Mouse (Mus musculus): ENCODE measurements around the gene Cpa3. TPM values are rescaled to one million over a fixed set of nuclear protein-coding genes. Genes with fewer than 3 reads are reported as not detected.

Cpa3 gene
- 5.6 and 5.9 TPM in 2 replicates for polyA plus RNA-seq (2015; fragmentation: Nextera tagmentation; extraction: Ambion mirVana)

DNA sequence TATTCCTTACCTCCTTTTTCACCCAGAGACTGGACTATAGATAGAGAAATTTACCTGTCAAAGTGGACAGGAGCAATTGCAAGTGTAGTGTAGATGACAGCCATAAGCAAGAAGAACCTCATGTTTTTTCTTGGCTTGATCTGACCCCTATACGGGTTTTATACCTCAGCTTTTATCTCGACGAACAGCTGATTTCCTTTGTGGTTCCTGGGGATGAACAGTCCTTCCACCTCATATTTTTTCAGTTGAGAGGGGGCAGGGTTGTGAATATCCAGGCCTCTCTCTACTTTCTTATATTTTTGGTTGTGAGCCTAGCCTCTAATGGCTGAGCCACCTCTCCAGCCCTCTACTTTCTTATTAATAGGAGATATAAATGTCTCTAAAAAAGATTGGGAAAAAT is at the start of gene Cpa3:
Gene Cpa3, minus strand, starts transcription at position 132 of the 400 bp plus-strand sequence.
- no peak within 1 kb of the TSS for H3K4me2 ChIP-seq (replicated peaks; ENCODE audit: low read depth, low read length)
- H3K27me3 ChIP-seq (replicated peaks; ENCODE audit: insufficient read depth, low read length), result no peaks in the 10 kb centered on the region
- TF ChIP-seq CTCF (IDR thresholded peaks at IDR 0.05), result no peak
- TF ChIP-seq EP300 (IDR thresholded peaks at IDR 0.05), result no peak
- H3K9me3 ChIP-seq (ENCODE audit: low read length), result no peaks in the 10 kb centered on the region
- no peak within 1 kb of the TSS for H3K9ac ChIP-seq (replicated peaks; ENCODE audit: low read depth)
- 70% methylated on average over 3 of the region's 3 CpGs for WGBS
- ATAC-seq (no peak), DNase-seq (ENCODE audit: low spot score) (no peak)
- H3K27ac ChIP-seq (ENCODE audit: low read length), result no peak within 1 kb of the TSS
- H3K4me3 ChIP-seq (ENCODE audit: low read depth, low read length), result no peak within 1 kb of the TSS
- H3K4me1 ChIP-seq (ENCODE audit: insufficient read depth, low read depth, low read length), result no peaks in the 10 kb centered on the region
- H3K36me3 ChIP-seq (ENCODE audit: insufficient read depth, low read length), result no peaks in the 10 kb centered on the region

DNA sequence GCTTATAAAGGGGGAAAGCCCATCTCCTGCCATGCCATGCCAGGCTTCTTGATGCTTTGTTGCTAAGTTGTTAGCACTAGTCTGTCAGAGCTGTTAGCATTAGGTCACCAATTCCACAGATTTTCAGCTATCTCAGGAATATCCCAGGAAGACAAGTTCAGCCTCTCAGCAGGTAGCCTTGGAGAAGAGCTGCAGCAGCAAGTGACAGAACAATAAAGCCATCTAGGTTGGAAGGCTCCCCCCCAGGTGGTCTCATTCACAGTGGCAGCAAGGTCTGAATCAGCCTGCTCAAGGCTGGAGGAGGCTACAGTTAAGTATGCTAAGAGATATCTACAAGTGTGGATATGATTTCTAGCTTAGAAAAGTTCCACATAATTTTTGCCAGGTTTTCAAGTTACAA is 49.4 kb upstream of the Cpa3 start:
- TF ChIP-seq EP300 (IDR thresholded peaks at IDR 0.05) (no peak), CTCF (IDR thresholded peaks at IDR 0.05) (no peak)
- Histone ChIP-seq H3K9ac (replicated peaks; ENCODE audit: low read depth) (no peak overlapping the region), H3K9me3 (ENCODE audit: low read length) (no peaks in the 10 kb centered on the region), H3K36me3 (ENCODE audit: insufficient read depth, low read length) (no peaks in the 10 kb centered on the region), H3K4me2 (replicated peaks; ENCODE audit: low read depth, low read length) (no peak overlapping the region), H3K27ac (ENCODE audit: low read length) (no peak overlapping the region), H3K4me3 (ENCODE audit: low read depth, low read length) (no peak overlapping the region), H3K4me1 (ENCODE audit: insufficient read depth, low read depth, low read length) (no peaks in the 10 kb centered on the region), H3K27me3 (replicated peaks; ENCODE audit: insufficient read depth, low read length) (no peaks in the 10 kb centered on the region)
- DNase-seq (ENCODE audit: low spot score) (no peak), ATAC-seq (no peak)

DNA sequence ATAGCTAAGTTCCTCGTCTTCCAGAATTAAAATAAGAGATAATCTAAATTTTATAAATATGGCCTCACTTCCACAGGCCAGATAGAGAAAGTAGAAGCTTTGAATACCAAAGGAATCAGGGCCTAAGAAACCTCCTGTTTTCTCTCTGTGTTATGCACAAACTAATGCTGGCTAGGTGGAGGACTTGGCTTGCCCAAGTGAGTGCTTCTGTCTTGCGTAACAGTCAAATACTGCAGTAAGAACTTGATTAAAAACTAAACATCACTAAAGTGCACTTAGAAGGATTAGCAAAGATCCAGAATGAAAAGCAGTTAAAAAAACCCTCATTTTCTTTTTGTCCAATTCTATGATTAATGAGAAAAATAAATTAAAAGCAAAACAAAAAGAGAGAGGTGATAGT is 46.8 kb upstream of the Cpa3 start:
- 58% methylated on average over 2 of the region's 2 CpGs for WGBS
- ATAC-seq (peak; percentile 71; the same call in 1 of the 2 replicates), DNase-seq (ENCODE audit: low spot score) (peak; percentile 73)
- no peak overlapping the region for H3K4me2 ChIP-seq (replicated peaks; ENCODE audit: low read depth, low read length)
- no peak overlapping the region for H3K4me3 ChIP-seq (ENCODE audit: low read depth, low read length)
- no peak for TF ChIP-seq EP300 (IDR thresholded peaks at IDR 0.05)
- no peak for TF ChIP-seq CTCF (IDR thresholded peaks at IDR 0.05)
- no peaks in the 10 kb centered on the region for H3K27me3 ChIP-seq (replicated peaks; ENCODE audit: insufficient read depth, low read length)
- no peaks in the 10 kb centered on the region for H3K36me3 ChIP-seq (ENCODE audit: insufficient read depth, low read length)
- H3K27ac ChIP-seq (ENCODE audit: low read length), result no peak overlapping the region
- no peak overlapping the region for H3K9ac ChIP-seq (replicated peaks; ENCODE audit: low read depth)
- no peaks in the 10 kb centered on the region for H3K4me1 ChIP-seq (ENCODE audit: insufficient read depth, low read depth, low read length)
- H3K9me3 ChIP-seq (ENCODE audit: low read length), result no peaks in the 10 kb centered on the region

DNA sequence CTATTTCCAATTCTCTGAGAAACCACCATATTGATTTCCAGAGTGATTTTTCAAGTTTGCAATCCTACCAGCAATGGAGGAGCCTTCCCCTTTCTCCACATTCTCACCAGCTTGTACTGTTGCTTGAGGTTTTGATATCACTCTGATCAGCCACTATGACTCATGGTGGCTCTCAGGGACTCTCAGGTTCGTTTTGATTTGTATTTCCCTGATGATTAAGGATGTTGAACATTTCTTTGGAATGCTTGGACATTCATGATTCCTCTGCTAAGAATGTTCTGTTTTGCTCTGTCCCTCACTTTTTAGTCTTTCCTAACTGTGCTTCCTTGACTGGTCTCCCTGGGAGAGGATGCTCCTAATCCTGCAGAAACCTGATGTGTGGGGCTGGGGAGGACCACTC is 39.8 kb upstream of the Cpa3 start:
- Histone ChIP-seq H3K9ac (replicated peaks; ENCODE audit: low read depth) (no peak overlapping the region), H3K36me3 (ENCODE audit: insufficient read depth, low read length) (no peaks in the 10 kb centered on the region), H3K27me3 (replicated peaks; ENCODE audit: insufficient read depth, low read length) (no peaks in the 10 kb centered on the region), H3K4me1 (ENCODE audit: insufficient read depth, low read depth, low read length) (no peaks in the 10 kb centered on the region), H3K27ac (ENCODE audit: low read length) (no peak overlapping the region), H3K4me2 (replicated peaks; ENCODE audit: low read depth, low read length) (no peak overlapping the region), H3K4me3 (ENCODE audit: low read depth, low read length) (no peak overlapping the region), H3K9me3 (ENCODE audit: low read length) (no peaks in the 10 kb centered on the region)
- DNase-seq (ENCODE audit: low spot score), result no peak
- TF ChIP-seq EP300 (IDR thresholded peaks at IDR 0.05) (no peak), CTCF (IDR thresholded peaks at IDR 0.05) (no peak)
- 63% methylated on average over 1 of the region's 1 CpGs for WGBS
- ATAC-seq, result no peak

DNA sequence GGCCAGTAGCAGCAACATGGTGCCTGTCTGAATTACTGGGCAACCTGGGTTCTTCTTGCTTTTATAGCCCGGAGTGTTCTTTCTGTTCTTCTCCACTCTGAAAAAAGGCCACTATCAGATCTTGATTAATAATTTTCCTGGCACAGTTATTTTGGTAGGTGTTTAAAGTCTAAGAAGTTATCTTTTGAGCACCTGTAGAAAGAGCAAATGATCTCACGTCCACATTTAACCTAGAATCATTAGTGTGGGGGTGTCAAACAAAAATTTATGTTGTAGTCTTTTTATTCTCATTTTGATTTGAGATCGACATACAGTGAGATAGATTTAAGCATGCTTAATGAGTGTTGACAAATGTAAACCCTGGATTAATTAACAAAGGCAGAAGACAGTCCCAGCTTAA is 33.7 kb upstream of the Cpa3 start, which contains the start of gene Cpb1:
Gene Cpb1, minus strand, starts transcription at position 101 of the 400 bp plus-strand sequence.
- H3K4me1 ChIP-seq (ENCODE audit: insufficient read depth, low read depth, low read length), result no peaks in the 10 kb centered on the region
- H3K4me3 ChIP-seq (ENCODE audit: low read depth, low read length), result no peak within 1 kb of the TSS
- WGBS, result 80% methylated on average over 3 of the region's 3 CpGs
- H3K9ac ChIP-seq (replicated peaks; ENCODE audit: low read depth), result no peak within 1 kb of the TSS
- H3K36me3 ChIP-seq (ENCODE audit: insufficient read depth, low read length), result no peaks in the 10 kb centered on the region
- H3K9me3 ChIP-seq (ENCODE audit: low read length), result no peaks in the 10 kb centered on the region
- no peak for DNase-seq (ENCODE audit: low spot score)
- no peak for TF ChIP-seq CTCF (IDR thresholded peaks at IDR 0.05)
- no peak for TF ChIP-seq EP300 (IDR thresholded peaks at IDR 0.05)
- H3K27ac ChIP-seq (ENCODE audit: low read length), result no peak within 1 kb of the TSS
- no peak for ATAC-seq
- H3K4me2 ChIP-seq (replicated peaks; ENCODE audit: low read depth, low read length), result no peak within 1 kb of the TSS
- H3K27me3 ChIP-seq (replicated peaks; ENCODE audit: insufficient read depth, low read length), result no peaks in the 10 kb centered on the region

DNA sequence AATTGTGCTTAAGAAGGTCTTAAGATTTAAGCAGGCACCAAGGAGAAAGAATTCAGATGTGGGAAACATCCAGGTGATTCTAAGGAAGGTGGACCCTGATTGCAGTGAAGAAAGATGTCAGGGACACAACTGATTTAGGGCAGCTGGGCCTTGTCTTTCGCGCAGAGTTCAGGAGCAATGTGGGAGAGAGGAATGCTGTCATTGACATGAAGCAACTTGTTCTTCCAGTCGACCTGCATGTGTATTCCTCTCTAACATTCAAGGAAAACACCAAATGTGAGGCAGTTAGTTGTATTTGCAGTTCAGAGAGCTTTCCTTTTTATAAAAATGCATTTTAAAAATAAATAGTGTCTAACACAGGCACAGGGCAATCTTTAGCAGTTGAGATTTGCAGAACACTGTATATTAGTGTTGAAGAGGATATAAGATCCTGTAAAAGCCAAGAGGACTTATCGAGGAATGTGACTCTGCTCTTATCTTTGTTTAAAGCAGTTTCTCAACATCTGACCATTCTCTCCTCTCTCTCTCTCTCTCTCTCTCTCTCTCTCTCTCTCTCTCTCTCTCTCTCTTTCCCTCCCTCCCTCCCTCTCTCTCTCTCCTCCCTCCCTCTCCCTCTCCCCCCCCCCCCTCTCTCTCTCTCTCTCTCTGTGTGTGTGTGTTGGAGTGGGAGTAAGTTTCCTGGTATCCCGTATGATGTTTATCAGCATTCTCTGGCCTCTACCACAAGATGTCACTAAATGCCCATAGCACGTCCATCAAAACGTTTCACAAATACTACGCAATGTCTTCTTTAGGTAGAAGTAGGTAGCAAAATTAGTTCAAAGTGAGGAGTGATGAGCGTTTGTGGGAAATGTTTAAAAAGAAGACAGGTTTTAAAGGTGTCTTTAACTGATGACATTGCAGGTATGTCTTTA is 12.8 kb upstream of the Cpa3 start:
- no peak overlapping the region for H3K27ac ChIP-seq (ENCODE audit: low read length)
- peak; percentile 74 for ATAC-seq
- peak; percentile 75 for TF ChIP-seq CTCF (IDR thresholded peaks at IDR 0.05)
- no peak for TF ChIP-seq EP300 (IDR thresholded peaks at IDR 0.05)

More for the DNA sequence above, 12.8 kb upstream of the Cpa3 start:
- Histone ChIP-seq H3K4me3 (ENCODE audit: low read depth, low read length) (no peak overlapping the region), H3K36me3 (ENCODE audit: insufficient read depth, low read length) (no peaks in the 10 kb centered on the region), H3K9ac (replicated peaks; ENCODE audit: low read depth) (no peak overlapping the region), H3K9me3 (ENCODE audit: low read length) (no peaks in the 10 kb centered on the region), H3K27me3 (replicated peaks; ENCODE audit: insufficient read depth, low read length) (no peaks in the 10 kb centered on the region), H3K4me2 (replicated peaks; ENCODE audit: low read depth, low read length) (no peak overlapping the region), H3K4me1 (ENCODE audit: insufficient read depth, low read depth, low read length) (no peaks in the 10 kb centered on the region)
- DNase-seq (ENCODE audit: low spot score), result peak; percentile 69
- WGBS, result 16% methylated on average over 9 of the region's 9 CpGs

Measured in lung, postnatal 0 days (tissue).